Mouse (Mus musculus): ENCODE data around the gene Fam196b.

DNA sequence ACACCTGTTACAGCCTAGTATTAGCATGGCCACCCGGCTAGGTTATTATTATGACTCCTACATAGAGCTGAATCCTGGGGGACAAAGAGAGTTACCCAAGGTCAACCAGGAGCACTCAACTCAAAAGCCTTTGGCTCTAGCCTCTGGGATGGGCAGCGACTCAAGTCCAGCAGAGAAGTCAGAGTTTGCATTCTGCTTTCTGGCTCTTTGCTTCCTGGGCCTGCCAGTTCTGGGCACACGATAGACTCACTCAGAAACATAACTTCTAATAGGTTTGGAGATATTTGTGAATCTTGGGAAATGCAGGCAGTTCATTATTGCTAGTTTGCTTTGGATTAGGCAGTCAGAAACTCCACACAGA, 102.0 kb downstream of the Fam196b start:
- TF ChIP-seq CTCF (IDR thresholded peaks at IDR 0.05; ENCODE audit: borderline replicate concordance, extremely low read depth, insufficient read depth, insufficient read length), result no peak
- no peak for TF ChIP-seq POLR2A (IDR thresholded peaks at IDR 0.05; ENCODE audit: borderline replicate concordance, extremely low read depth, insufficient read depth, insufficient read length, poor library complexity, severe bottlenecking)
